Mouse (Mus musculus): Measurements from ENCODE around the gene Gm11634. TPM values are rescaled to one million over a fixed set of nuclear protein-coding genes. Genes with fewer than 3 reads are reported as not detected.
"Not testable (repeated sequence)": the region's sequence is repeated elsewhere in the genome, so short reads cannot be mapped to it uniquely, and the experiment has no call there.

Gene Gm11634
- polyA plus RNA-seq, 1 experiment from 2014 or later = not detected

- no peak for ATAC-seq
- H3K4me3 ChIP-seq (replicated peaks) = no peak overlapping the region
- H3K27me3 ChIP-seq = no peaks in the 10 kb centered on the region
- H3K36me3 ChIP-seq = no peaks in the 10 kb centered on the region
- WGBS = 72% methylated on average over 6 of the region's 6 CpGs
- no peak overlapping the region for H3K9ac ChIP-seq (replicated peaks)
- H3K4me1 ChIP-seq (replicated peaks) = peaks cover 33% of the 10 kb centered on the region
- no peaks in the 10 kb centered on the region for H3K9me3 ChIP-seq
- H3K27ac ChIP-seq = no peak overlapping the region
- H3K4me2 ChIP-seq (replicated peaks) = no peak overlapping the region
These were observed 14.5 kb upstream of the Gm11634 start for GRCm38 (mm10) chr11:101613596-101613995.

DNA sequence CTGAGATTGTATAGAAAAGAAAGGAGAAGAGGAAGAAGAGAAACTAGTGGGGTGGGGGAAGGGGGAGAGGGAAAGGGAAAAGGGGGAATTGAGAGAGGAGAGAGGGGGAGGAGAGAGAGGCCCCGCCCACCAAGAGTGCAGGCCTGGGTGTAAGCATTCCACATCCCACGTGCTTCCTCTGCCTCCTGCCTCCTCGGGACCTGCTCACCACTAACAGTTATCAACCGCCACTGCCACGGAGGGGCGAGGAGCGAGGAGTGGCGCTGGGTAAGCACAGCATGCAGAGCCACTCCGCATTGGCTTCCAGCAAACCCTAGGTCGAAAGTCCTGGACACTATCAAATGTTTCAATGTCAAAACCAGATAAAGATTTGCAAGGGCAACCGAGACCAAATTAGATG is 11.4 kb upstream of the Gm11634 start:
- Histone ChIP-seq H3K4me1 (replicated peaks) (peaks cover 12% of the 10 kb centered on the region), H3K27me3 (no peaks in the 10 kb centered on the region), H3K4me2 (replicated peaks) (no peak overlapping the region), H3K27ac (no peak overlapping the region), H3K9ac (replicated peaks) (no peak overlapping the region), H3K4me3 (replicated peaks) (no peak overlapping the region), H3K36me3 (no peaks in the 10 kb centered on the region), H3K9me3 (no peaks in the 10 kb centered on the region)
- ATAC-seq = no peak
- 48% methylated on average over 11 of the region's 11 CpGs for WGBS

DNA sequence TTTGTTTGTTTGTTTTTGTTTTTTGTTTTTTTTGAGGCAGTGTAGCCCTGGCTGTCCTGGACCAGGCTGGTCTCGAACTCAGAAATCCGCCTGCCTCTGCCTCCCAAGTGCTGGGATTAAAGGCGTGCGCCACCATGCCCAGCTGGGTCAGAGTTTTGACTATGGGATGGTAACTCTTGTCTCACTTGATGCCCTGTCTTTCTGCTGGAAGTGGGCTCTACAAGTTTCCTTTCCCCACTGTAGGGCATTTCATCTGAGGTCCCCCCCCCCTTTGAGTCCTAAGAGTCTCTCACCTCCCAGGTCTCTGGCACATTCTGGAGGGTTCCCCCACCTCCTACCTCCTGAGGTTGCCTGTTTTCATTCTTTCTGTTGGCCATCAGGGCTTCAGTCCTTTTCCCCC is 8.1 kb upstream of the Gm11634 start:
- ATAC-seq = not testable (repeated sequence)
- 88% methylated on average over 4 of the region's 4 CpGs for WGBS

DNA sequence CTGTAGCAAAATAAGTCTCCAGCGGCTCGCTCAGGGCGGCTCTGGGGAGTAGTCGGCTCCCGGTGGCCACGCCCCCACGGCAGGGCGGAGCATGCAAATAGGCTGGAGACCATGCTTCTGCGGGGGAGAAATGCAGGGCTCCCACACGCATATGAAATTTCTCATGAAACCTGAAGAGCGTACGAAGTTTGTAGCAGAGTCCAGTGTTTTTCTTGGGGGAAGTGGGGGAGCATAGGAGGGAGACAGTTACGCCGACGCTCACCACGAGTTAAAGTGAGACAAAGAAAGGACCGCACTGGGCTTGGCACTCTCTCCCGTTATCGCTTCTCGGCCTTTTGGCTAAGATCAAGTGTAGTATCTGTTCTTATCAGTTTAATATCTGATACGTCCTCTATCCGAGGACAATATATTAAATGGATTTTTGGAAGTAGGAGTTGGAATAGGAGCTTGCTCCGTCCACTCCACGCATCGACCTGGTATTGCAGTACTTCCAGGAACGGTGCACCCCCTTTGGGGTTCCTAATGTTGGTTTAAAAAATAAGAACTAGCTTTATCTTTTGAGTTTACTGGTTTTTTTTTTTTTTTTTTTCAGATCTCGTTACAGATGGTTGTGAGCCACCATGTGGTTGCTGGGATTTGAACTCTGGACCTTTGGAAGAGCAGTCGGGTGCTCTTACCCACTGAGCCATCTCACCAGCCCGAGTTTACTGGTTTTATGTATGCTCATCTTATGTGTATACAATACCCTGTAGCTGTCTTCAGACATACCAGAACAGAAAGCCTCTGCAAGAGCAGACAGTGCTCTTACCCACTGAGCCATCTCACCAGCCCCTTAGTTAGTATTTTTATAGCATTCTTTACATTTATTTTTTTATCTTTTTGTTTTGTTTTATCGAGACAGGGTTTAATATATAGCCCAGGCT is 5.7 kb upstream of the Gm11634 start:
- H3K36me3 ChIP-seq; H3K4me1 ChIP-seq (replicated peaks); H3K9me3 ChIP-seq; H3K27me3 ChIP-seq: not testable (repeated sequence)
- H3K9ac ChIP-seq (replicated peaks) = peak overlapping the region; percentile 59
- WGBS = 2% methylated on average over 30 of the region's 30 CpGs
- peak overlapping the region; percentile 36 for H3K27ac ChIP-seq
- peak; percentile 88 for ATAC-seq
- peak overlapping the region; percentile 43 for H3K4me3 ChIP-seq (replicated peaks)
- H3K4me2 ChIP-seq (replicated peaks) = peak overlapping the region; percentile 58

More for the DNA sequence above, 8.1 kb upstream of the Gm11634 start:
- not testable (repeated sequence) for H3K9me3 ChIP-seq; H3K4me3 ChIP-seq (replicated peaks); H3K36me3 ChIP-seq; H3K27ac ChIP-seq; H3K9ac ChIP-seq (replicated peaks); H3K4me2 ChIP-seq (replicated peaks); H3K27me3 ChIP-seq; H3K4me1 ChIP-seq (replicated peaks)

GRCm38 (mm10) chr11:101604116-101604515 is 5.1 kb upstream of the Gm11634 start:
- Histone ChIP-seq H3K27ac (peak overlapping the region; percentile 36; the same call in 1 of the 2 replicates), H3K4me3 (replicated peaks) (peak overlapping the region; percentile 43), H3K4me1 (replicated peaks) (no peaks in the 10 kb centered on the region; the same call in 1 of the 2 replicates), H3K27me3 (0 out of 2 replicates have a peak, but pooled peaks cover 2% of the 10 kb centered on the region), H3K9me3 (no peaks in the 10 kb centered on the region), H3K9ac (replicated peaks) (0 out of 2 replicates have a peak overlapping the region, but pooled peaks have one; percentile 59), H3K4me2 (replicated peaks) (peak overlapping the region; percentile 58), H3K36me3 (no peaks in the 10 kb centered on the region)
- ATAC-seq = no peak
- WGBS = 0% methylated on average over 3 of the region's 3 CpGs

- Histone ChIP-seq H3K4me2 (replicated peaks) (no peak overlapping the region), H3K4me3 (replicated peaks) (no peak overlapping the region), H3K9ac (replicated peaks) (no peak overlapping the region), H3K27me3 (0 out of 2 replicates have a peak, but pooled peaks cover 2% of the 10 kb centered on the region), H3K9me3 (no peaks in the 10 kb centered on the region), H3K4me1 (replicated peaks) (no peaks in the 10 kb centered on the region; the same call in 1 of the 2 replicates), H3K27ac (no peak overlapping the region), H3K36me3 (no peaks in the 10 kb centered on the region)
- no peak for ATAC-seq
- WGBS = 10% methylated on average over 3 of the region's 3 CpGs
These were observed 3.4 kb upstream of the Gm11634 start for GRCm38 (mm10) chr11:101602491-101602890.

DNA sequence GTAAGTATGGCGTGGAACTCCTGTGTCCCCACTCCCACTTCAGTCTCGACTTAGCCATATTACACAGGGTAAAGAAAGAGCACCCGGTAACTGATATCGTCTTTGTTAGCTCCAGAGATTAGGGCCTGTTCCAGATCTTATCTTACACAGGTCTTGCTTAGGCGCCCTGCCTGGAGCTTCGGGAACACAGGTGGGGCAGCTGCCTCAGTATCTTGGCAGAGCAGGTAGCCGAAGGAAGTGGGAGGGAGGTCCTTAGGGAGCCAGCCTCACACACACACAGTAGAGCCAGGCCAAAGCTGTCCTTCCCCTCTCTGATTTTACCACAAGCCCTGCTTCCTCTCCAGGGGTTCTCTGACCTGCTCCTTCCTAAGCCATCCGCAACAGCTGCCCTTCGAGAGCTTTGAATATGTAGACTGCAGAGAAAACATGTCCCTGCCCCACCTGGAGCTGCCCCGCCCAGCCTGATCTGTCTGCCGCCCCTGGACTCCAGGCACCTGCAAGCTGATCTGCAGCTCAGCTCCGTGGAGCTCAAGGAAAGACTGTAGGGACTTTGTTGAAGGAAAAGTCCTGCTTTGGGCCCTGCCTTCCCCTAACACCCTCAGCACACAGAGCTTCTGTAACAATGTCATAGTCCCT is 8.9 kb downstream of the Gm11634 start:
- Histone ChIP-seq H3K9me3 (no peaks in the 10 kb centered on the region), H3K4me3 (replicated peaks) (no peak overlapping the region), H3K4me1 (replicated peaks) (no peaks in the 10 kb centered on the region), H3K9ac (replicated peaks) (no peak overlapping the region), H3K36me3 (peaks cover 15% of the 10 kb centered on the region), H3K27me3 (no peaks in the 10 kb centered on the region), H3K4me2 (replicated peaks) (no peak overlapping the region), H3K27ac (no peak overlapping the region)
- 79% methylated on average over 12 of the region's 12 CpGs for WGBS
- ATAC-seq = no peak

- 32% methylated on average over 5 of the region's 5 CpGs for WGBS
- H3K4me1 ChIP-seq (replicated peaks) = no peaks in the 10 kb centered on the region
- H3K9me3 ChIP-seq = no peaks in the 10 kb centered on the region
- H3K36me3 ChIP-seq = peaks cover 15% of the 10 kb centered on the region
- H3K9ac ChIP-seq (replicated peaks) = no peak overlapping the region
- no peak overlapping the region for H3K4me3 ChIP-seq (replicated peaks)
- ATAC-seq = no peak
- H3K4me2 ChIP-seq (replicated peaks) = no peak overlapping the region
- H3K27ac ChIP-seq = no peak overlapping the region
- no peaks in the 10 kb centered on the region for H3K27me3 ChIP-seq
These were observed 9.6 kb downstream of the Gm11634 start for GRCm38 (mm10) chr11:101589444-101589843.

- Histone ChIP-seq H3K9ac (replicated peaks) (no peak overlapping the region), H3K4me2 (replicated peaks) (no peak overlapping the region), H3K9me3 (no peaks in the 10 kb centered on the region), H3K4me1 (replicated peaks) (no peaks in the 10 kb centered on the region), H3K27me3 (no peaks in the 10 kb centered on the region), H3K27ac (no peak overlapping the region), H3K36me3 (peaks cover 15% of the 10 kb centered on the region), H3K4me3 (replicated peaks) (no peak overlapping the region)
- no peak for ATAC-seq
- 90% methylated on average over 7 of the region's 7 CpGs for WGBS
These were observed 10.2 kb downstream of the Gm11634 start for GRCm38 (mm10) chr11:101588868-101589267.

DNA sequence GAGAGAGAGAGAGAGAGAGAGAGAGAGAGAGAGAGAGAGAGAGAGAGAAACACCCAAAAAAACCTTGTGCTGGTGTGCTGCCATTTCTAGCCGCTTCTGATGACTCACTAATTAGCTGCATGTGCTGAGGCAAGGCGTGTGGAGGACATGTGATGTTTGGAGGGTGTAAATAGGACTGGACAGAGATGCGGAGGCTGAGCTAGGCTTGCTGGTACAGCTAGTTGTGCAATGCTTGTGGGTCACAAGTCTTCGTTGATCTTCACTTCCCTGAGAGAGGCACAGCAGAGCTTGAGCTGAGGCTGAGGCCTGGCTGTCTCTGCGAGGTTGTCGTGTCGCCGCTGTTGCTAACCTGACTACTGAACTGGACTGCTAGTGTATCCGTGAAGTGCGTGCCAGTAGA is 11.4 kb downstream of the Gm11634 start:
- Histone ChIP-seq H3K9me3 (no peaks in the 10 kb centered on the region), H3K27me3 (no peaks in the 10 kb centered on the region), H3K4me2 (replicated peaks) (no peak overlapping the region), H3K4me1 (replicated peaks) (no peaks in the 10 kb centered on the region), H3K27ac (no peak overlapping the region), H3K36me3 (peaks cover 15% of the 10 kb centered on the region), H3K9ac (replicated peaks) (no peak overlapping the region), H3K4me3 (replicated peaks) (no peak overlapping the region)
- WGBS = 92% methylated on average over 10 of the region's 10 CpGs
- no peak for ATAC-seq

DNA sequence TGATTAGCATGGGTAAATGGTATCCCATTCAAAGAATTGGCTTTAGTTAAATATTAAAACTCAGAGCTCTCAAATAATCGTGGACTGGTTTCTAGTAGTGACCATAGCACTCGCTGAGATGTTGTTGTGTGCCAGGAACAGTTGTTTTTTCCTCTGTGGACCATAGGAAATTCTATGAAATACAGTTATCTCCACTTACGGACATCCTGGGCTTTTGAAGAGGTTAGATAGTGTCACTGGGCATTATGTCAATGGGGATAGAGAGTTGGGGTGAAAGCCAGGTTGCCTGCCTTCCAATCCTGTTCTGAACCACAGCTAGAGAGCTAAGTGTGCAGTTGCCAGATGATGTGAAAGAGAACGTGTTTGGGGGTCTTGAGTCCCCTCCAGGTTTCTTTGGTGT is 13.3 kb downstream of the Gm11634 start:
- no peak overlapping the region for H3K4me3 ChIP-seq (replicated peaks)
- H3K27me3 ChIP-seq = no peaks in the 10 kb centered on the region
- H3K9me3 ChIP-seq = no peaks in the 10 kb centered on the region
- WGBS = 88% methylated on average over 4 of the region's 4 CpGs
- no peak overlapping the region for H3K4me2 ChIP-seq (replicated peaks)
- H3K36me3 ChIP-seq = peaks cover 17% of the 10 kb centered on the region
- no peak for ATAC-seq
- H3K27ac ChIP-seq = no peak overlapping the region
- peaks cover 8% of the 10 kb centered on the region for H3K4me1 ChIP-seq (replicated peaks)
- no peak overlapping the region for H3K9ac ChIP-seq (replicated peaks)

- not testable (repeated sequence) for H3K4me2 ChIP-seq (replicated peaks); H3K27me3 ChIP-seq; H3K4me3 ChIP-seq (replicated peaks); H3K9ac ChIP-seq (replicated peaks); H3K4me1 ChIP-seq (replicated peaks); H3K27ac ChIP-seq; H3K9me3 ChIP-seq; ATAC-seq
- WGBS = 100% methylated on average over 1 of the region's 1 CpGs
- peaks cover 24% of the 10 kb centered on the region for H3K36me3 ChIP-seq
These were observed 14.0 kb downstream of the Gm11634 start for GRCm38 (mm10) chr11:101585031-101585430.
